Mouse (Mus musculus): ENCODE measurements around the gene 4931406C07Rik. TPM values are rescaled to one million over a fixed set of nuclear protein-coding genes. Genes with fewer than 3 reads are reported as not detected.

Gene 4931406C07Rik
- polyA plus RNA-seq, 1 experiment, result 26.6 TPM

DNA sequence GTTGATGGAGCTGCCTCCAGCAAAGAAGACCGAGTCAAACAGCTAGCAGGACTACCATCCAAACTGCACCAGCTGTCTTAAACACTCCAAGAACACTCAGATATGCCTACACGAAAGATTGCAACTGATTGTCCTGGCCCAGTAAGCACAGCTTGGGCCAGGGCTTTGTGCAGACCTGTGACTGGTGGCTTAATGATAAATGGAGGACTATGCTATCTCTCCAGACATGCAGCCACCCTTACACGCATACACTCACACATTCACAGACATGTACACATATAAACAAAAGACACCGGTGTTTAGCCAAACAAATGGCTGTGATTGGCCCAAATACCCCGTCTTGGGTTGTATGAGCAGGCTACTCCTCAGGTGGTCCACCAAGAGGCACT lies 25.8 kb downstream of the 4931406C07Rik start:
- no peaks in the 10 kb centered on the region for H3K4me1 ChIP-seq (ENCODE audit: control insufficient read depth, insufficient read depth, low read length)
- no peaks in the 10 kb centered on the region for H3K27me3 ChIP-seq (ENCODE audit: control insufficient read depth, insufficient read depth, low read length, poor library complexity, severe bottlenecking)
- no peak overlapping the region for H3K27ac ChIP-seq (ENCODE audit: insufficient read depth, low read length)
- H3K9ac ChIP-seq (ENCODE audit: low read depth, poor library complexity, severe bottlenecking), result peak overlapping the region; percentile 50
- no peaks in the 10 kb centered on the region for H3K9me3 ChIP-seq (replicated peaks; ENCODE audit: control insufficient read depth, insufficient read depth, low read length, poor library complexity, severe bottlenecking)
- TF ChIP-seq CTCF (IDR thresholded peaks at IDR 0.05; ENCODE audit: low read depth, low read length) (no peak), POLR2A (IDR thresholded peaks at IDR 0.05; ENCODE audit: insufficient read depth, low read length) (no peak), EP300 (IDR thresholded peaks at IDR 0.05; ENCODE audit: insufficient read depth, low read depth, low read length) (no peak)
- peak overlapping the region; percentile 78 for H3K4me3 ChIP-seq (ENCODE audit: low read depth, low read length)
- peaks cover 11% of the 10 kb centered on the region for H3K36me3 ChIP-seq (ENCODE audit: control insufficient read depth, insufficient read depth, low read length, poor library complexity, severe bottlenecking)

DNA sequence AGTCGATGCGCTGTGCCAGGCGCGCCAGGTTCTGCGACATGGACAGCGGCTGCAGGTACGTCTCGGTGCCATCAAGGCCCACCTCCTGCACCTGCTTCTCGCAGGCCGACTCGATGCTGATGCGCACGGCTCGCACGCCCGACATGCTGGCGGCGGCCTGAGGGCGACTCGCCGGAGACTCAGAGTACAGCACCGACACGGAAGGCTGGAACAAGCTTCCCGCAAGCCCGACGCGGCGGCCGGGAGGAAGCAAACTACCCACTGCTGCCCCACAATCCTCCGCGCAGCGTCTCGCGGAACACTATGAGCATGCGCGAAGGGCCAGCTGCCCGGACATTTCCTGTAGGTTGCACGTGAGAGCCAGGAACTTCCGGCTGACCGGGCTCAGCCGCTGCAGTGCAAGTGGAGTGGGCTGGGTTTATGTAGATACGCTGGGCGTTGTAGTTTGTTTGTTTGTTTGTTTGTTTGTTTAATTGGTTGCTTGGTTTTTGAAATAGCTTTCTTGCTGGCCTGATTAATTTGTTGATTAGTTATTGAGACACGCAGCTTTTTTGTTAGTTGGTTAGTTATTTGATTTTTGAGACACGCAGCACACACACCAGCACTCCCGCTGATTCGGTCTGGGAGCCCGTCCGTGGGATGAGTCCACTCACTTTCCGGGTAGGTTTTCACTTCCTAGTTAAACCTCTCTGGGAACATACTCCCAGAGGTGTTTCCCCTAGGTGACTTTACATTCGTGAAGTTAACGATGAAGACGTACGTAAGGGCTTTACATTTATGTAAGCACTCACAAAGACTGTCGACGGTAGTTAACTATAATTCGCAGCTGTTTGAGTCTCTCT lies 26.4 kb downstream of the 4931406C07Rik start, which contains the start of gene Med17:
Med17 (minus strand) TSS at position 283 of the 842 bp plus-strand sequence.
- Histone ChIP-seq H3K4me1 (ENCODE audit: control insufficient read depth, insufficient read depth, low read length) (no peaks in the 10 kb centered on the region), H3K9ac (ENCODE audit: low read depth, poor library complexity, severe bottlenecking) (peak within 1 kb of the TSS; percentile 50), H3K27ac (ENCODE audit: insufficient read depth, low read length) (no peak within 1 kb of the TSS), H3K4me3 (ENCODE audit: low read depth, low read length) (peak within 1 kb of the TSS; percentile 78), H3K9me3 (replicated peaks; ENCODE audit: control insufficient read depth, insufficient read depth, low read length, poor library complexity, severe bottlenecking) (no peaks in the 10 kb centered on the region), H3K36me3 (ENCODE audit: control insufficient read depth, insufficient read depth, low read length, poor library complexity, severe bottlenecking) (peaks cover 17% of the 10 kb centered on the region), H3K27me3 (ENCODE audit: control insufficient read depth, insufficient read depth, low read length, poor library complexity, severe bottlenecking) (no peaks in the 10 kb centered on the region)
- TF ChIP-seq CTCF (IDR thresholded peaks at IDR 0.05; ENCODE audit: low read depth, low read length) (no peak), POLR2A (IDR thresholded peaks at IDR 0.05; ENCODE audit: insufficient read depth, low read length) (peak; percentile 76), EP300 (IDR thresholded peaks at IDR 0.05; ENCODE audit: insufficient read depth, low read depth, low read length) (peak; percentile 49; the same call in 1 of the 2 replicates)

DNA sequence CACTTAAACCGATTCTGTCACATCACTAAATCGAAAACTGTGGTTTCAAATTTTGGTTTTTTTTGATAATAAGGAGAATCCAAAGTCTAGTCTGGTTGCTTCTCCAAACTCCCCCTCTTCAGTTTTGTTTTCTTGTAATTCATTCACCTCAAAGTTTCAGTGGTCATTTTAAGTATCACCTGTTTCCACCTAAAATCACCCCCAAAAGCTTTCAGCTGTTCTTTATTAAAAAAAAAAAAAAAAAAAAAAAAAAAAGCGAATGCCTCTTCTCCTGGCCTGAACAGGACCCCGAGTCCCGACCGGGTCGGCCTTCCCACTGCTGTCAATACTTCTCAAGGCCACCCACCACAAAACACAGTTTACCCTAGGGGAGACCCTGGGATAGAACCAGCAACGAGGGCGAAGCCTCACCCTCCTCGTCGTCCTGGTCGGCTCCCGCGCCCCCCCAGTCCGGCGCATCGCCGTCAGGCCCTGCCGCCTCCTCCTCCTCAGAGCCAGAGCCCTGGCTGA lies 27.1 kb downstream of the 4931406C07Rik start:
- no peak overlapping the region for H3K27ac ChIP-seq (ENCODE audit: insufficient read depth, low read length)
- H3K4me3 ChIP-seq (ENCODE audit: low read depth, low read length), result peak overlapping the region; percentile 78
- no peaks in the 10 kb centered on the region for H3K4me1 ChIP-seq (ENCODE audit: control insufficient read depth, insufficient read depth, low read length)
- H3K27me3 ChIP-seq (ENCODE audit: control insufficient read depth, insufficient read depth, low read length, poor library complexity, severe bottlenecking), result no peaks in the 10 kb centered on the region
- no peaks in the 10 kb centered on the region for H3K9me3 ChIP-seq (replicated peaks; ENCODE audit: control insufficient read depth, insufficient read depth, low read length, poor library complexity, severe bottlenecking)
- no peak for TF ChIP-seq POLR2A (IDR thresholded peaks at IDR 0.05; ENCODE audit: insufficient read depth, low read length)
- no peak for TF ChIP-seq EP300 (IDR thresholded peaks at IDR 0.05; ENCODE audit: insufficient read depth, low read depth, low read length)
- no peak for TF ChIP-seq CTCF (IDR thresholded peaks at IDR 0.05; ENCODE audit: low read depth, low read length)
- H3K9ac ChIP-seq (ENCODE audit: low read depth, poor library complexity, severe bottlenecking), result peak overlapping the region; percentile 34
- H3K36me3 ChIP-seq (ENCODE audit: control insufficient read depth, insufficient read depth, low read length, poor library complexity, severe bottlenecking), result peaks cover 23% of the 10 kb centered on the region

DNA sequence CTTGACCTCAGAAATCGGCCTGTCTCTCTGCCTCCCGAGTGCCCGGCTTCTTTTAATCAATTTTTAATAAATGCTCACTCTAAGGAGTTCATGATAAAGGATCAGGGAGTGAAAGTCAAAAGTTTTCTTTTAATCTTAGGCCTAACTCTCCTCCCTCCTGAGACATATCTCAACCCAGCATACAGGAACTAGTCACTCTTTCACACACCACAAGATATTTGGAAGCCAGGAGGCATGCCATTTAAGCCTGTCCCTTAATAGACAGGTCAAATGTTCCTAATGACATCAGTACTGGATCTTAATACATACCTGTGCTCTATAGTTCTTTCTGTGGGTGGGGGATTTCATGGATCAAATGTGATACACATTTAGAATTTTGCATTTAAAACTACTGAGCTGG lies 27.9 kb downstream of the 4931406C07Rik start:
- TF ChIP-seq POLR2A (IDR thresholded peaks at IDR 0.05; ENCODE audit: insufficient read depth, low read length) (no peak), EP300 (IDR thresholded peaks at IDR 0.05; ENCODE audit: insufficient read depth, low read depth, low read length) (no peak), CTCF (IDR thresholded peaks at IDR 0.05; ENCODE audit: low read depth, low read length) (no peak)
- no peak overlapping the region for H3K9ac ChIP-seq (ENCODE audit: low read depth, poor library complexity, severe bottlenecking)
- H3K27ac ChIP-seq (ENCODE audit: insufficient read depth, low read length), result no peak overlapping the region
- no peak overlapping the region for H3K4me3 ChIP-seq (ENCODE audit: low read depth, low read length)
- no peaks in the 10 kb centered on the region for H3K9me3 ChIP-seq (replicated peaks; ENCODE audit: control insufficient read depth, insufficient read depth, low read length, poor library complexity, severe bottlenecking)
- peaks cover 32% of the 10 kb centered on the region for H3K36me3 ChIP-seq (ENCODE audit: control insufficient read depth, insufficient read depth, low read length, poor library complexity, severe bottlenecking)
- no peaks in the 10 kb centered on the region for H3K4me1 ChIP-seq (ENCODE audit: control insufficient read depth, insufficient read depth, low read length)
- H3K27me3 ChIP-seq (ENCODE audit: control insufficient read depth, insufficient read depth, low read length, poor library complexity, severe bottlenecking), result no peaks in the 10 kb centered on the region

DNA sequence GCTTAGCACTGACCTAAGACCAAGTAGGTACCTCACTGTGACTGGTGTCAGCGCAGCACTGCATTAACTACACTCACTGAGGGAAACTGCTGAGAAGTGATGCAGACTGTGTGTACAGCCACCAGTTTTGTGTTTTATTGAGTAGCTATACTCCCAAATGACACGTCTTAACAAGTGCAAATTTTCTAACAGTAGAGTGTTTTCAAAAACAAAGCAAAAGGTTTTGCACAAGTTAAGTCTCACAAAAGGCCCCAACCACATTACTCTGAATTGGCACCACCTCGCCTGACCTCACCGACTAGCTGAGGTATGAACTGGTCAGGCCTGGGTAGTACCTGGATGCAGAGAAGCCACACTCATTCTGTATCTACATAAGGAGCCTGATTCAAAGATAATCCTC lies 29.4 kb downstream of the 4931406C07Rik start:
- Histone ChIP-seq H3K27me3 (ENCODE audit: control insufficient read depth, insufficient read depth, low read length, poor library complexity, severe bottlenecking) (no peaks in the 10 kb centered on the region), H3K4me1 (ENCODE audit: control insufficient read depth, insufficient read depth, low read length) (no peaks in the 10 kb centered on the region), H3K9ac (ENCODE audit: low read depth, poor library complexity, severe bottlenecking) (no peak overlapping the region), H3K9me3 (replicated peaks; ENCODE audit: control insufficient read depth, insufficient read depth, low read length, poor library complexity, severe bottlenecking) (no peaks in the 10 kb centered on the region), H3K27ac (ENCODE audit: insufficient read depth, low read length) (no peak overlapping the region), H3K36me3 (ENCODE audit: control insufficient read depth, insufficient read depth, low read length, poor library complexity, severe bottlenecking) (peaks cover 39% of the 10 kb centered on the region), H3K4me3 (ENCODE audit: low read depth, low read length) (no peak overlapping the region)
- no peak for TF ChIP-seq EP300 (IDR thresholded peaks at IDR 0.05; ENCODE audit: insufficient read depth, low read depth, low read length)
- no peak for TF ChIP-seq POLR2A (IDR thresholded peaks at IDR 0.05; ENCODE audit: insufficient read depth, low read length)
- no peak for TF ChIP-seq CTCF (IDR thresholded peaks at IDR 0.05; ENCODE audit: low read depth, low read length)

DNA sequence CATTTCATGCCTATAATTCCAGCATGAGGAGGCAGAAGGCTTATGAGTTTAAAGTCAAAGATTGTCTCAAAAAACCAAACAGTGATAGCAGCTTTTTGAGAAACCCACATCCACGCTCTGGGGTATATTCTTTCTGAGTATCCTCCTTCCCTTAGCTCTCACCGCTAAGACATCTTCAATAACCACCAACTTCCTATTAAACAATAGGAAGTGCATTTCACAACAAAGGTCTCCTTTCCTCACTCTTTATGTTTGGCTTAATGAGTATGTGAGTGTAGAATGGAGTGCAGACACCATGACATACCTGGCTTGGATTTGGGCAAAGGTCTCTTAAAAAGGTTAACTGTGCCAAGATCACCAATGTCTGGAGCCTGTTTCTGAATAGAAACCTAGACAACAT lies 32.3 kb downstream of the 4931406C07Rik start:
- no peak for TF ChIP-seq POLR2A (IDR thresholded peaks at IDR 0.05; ENCODE audit: insufficient read depth, low read length)
- TF ChIP-seq EP300 (IDR thresholded peaks at IDR 0.05; ENCODE audit: insufficient read depth, low read depth, low read length), result no peak
- TF ChIP-seq CTCF (IDR thresholded peaks at IDR 0.05; ENCODE audit: low read depth, low read length), result no peak
- H3K4me3 ChIP-seq (ENCODE audit: low read depth, low read length), result no peak overlapping the region
- H3K4me1 ChIP-seq (ENCODE audit: control insufficient read depth, insufficient read depth, low read length), result no peaks in the 10 kb centered on the region
- peaks cover 63% of the 10 kb centered on the region for H3K36me3 ChIP-seq (ENCODE audit: control insufficient read depth, insufficient read depth, low read length, poor library complexity, severe bottlenecking)
- H3K9ac ChIP-seq (ENCODE audit: low read depth, poor library complexity, severe bottlenecking), result no peak overlapping the region
- H3K27ac ChIP-seq (ENCODE audit: insufficient read depth, low read length), result no peak overlapping the region
- no peaks in the 10 kb centered on the region for H3K27me3 ChIP-seq (ENCODE audit: control insufficient read depth, insufficient read depth, low read length, poor library complexity, severe bottlenecking)
- H3K9me3 ChIP-seq (replicated peaks; ENCODE audit: control insufficient read depth, insufficient read depth, low read length, poor library complexity, severe bottlenecking), result no peaks in the 10 kb centered on the region

All from ES-Bruce4 (cell line).